Mouse (Mus musculus): ENCODE results near the gene Fam217b.

Fam217b gene

DNA sequence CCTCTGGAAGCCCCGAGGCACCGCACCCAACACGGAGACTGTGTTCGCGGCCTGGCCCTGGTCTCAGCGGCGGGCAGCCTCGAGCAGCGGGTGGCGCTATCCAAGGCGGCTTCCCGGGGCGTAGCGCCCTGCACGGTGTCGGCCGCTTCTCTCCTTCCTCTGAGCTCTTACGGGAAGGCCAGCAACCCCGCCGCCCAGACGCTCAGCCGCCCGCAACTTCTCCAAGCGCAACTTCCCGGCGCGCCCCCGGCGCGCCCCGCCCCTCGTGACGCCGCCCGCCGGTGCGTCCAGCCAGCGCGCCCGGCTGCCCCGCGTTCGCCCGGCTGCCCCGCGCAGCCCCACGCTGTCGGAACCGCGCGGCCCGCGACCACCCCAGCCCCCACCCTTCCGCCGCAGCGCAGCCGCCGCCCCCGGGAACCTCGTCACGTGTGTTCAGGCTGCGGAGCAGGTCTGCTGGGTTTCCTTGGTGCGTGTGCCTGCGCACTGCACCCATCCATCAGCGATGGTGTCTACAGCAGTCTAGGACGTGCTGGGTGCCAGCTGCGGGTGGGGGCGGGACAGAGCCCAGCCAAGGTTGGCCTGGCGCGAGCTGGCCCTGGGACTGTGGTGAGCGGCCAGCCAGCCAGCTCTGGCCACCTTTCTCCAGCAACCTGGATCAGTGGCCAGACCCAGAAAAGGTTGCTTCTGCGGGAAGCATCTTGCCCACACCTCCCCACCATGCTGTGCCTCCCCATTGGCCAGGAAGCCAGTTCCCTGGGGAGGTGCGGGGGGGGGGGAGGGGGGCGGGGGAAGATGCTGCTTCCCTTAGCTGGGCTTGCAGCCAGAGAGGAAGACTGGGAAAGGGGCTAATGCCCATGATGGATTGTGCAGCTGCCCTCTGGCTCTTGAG lies at the start of gene Fam217b, which contains the start of gene Ppp1r3d:
TSS of gene Fam217b (plus strand) at position 264 of the 889 bp plus-strand sequence.
TSS of gene Ppp1r3d (minus strand) at position 212 of the 889 bp plus-strand sequence.
- no peak for DNase-seq (ENCODE audit: low read depth, low spot score)

DNA sequence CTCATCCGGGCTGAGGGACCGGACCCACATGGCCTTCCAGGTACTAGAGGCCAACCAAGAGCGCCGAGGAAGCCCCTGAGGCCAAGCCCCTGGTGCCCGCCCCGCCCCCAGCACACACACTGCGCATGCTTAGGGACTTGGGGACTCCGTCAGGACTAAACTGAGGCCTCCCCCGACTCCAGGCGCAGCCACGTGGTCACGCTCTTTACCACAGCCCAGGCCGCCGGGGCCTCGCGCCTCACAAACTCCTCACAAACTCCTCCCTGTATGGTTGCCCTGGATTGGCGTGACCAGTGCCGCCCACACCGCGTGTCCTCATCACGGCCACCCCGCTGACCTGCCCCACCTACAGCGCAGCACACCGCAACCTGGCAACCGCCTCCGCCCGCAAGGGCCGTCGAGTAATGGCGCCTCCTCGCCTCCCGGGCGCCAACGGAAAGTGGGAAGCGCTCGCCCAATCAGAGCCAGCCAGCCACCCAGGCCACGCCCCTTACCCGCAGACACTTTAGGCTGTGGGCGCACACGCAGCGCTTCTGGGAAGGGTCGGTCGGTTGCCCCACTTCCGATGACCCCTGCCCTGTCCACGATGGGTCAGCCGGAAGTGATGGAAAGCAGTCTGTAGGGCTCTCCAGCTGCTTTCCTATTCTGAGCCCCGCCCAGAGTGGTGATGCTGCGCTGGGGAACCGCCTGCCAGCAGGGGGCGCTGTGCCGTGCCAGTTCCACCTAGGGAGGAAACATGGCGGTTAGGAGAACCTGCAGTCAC lies 7.1 kb upstream of the Fam217b start, which contains the start of gene Sycp2:
TSS of gene Sycp2 (minus strand) at position 633 of the 763 bp plus-strand sequence.
- no peak for DNase-seq (ENCODE audit: low read depth, low spot score)

DNA sequence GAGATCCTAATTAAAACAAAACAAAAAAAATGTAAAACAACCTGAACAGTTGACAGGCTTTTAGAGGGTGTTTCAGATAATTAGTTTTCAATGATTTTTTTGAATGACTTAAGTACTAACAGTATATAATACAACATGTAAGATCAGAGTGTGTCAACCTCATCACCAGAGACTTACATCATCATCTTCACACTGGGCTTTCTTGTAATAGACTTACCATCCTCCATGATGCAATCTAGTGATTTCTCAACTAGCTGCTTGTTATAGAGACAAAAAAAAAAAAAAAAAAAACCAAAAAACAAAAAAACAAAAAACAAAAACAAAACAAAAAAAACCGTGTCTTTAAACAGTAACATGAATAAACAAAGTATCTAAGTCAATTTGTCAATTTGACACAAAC lies 5.3 kb upstream of the Fam217b start:
- no peak for DNase-seq (ENCODE audit: low read depth, low spot score)

DNA sequence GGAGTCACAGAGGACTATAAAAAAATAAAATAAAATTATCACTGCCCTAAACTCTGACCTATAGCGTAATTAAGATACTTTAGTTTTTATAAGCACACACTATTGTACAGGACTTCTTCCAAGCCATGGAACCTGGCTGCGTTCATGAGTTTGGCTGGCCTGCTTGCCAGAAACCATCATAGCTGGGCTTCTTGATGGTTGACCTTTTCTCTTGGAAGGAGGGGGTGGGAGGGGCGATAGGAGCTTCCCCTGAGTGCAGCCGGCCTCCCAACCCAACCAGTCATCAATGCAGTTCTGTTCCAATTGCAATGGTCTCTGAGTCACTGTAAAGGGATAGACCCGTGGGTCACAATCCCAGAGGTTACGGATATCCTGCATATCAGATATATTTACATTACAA lies 4.0 kb upstream of the Fam217b start:
- DNase-seq (ENCODE audit: low read depth, low spot score) = no peak

DNA sequence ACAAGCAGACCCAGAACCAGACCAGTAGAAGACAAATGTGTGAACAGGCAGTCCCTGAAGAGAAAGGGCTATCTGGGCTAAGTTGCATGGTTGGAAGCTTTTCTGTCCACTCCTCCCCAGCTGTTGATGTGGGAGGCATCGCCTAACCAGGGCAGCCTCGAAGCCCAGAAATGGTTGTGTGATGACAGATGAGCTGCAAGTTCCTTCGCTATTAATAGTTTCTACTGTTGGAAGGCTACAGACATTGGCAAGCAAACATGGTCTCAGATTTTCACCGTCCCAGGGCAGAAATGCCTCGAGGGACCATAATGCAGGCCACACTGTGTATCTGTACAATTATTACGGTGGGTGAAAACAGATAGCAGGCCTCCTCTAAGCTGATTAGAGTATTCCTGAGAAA lies 1.7 kb upstream of the Fam217b start:
- DNase-seq (ENCODE audit: low read depth, low spot score) = no peak

DNA sequence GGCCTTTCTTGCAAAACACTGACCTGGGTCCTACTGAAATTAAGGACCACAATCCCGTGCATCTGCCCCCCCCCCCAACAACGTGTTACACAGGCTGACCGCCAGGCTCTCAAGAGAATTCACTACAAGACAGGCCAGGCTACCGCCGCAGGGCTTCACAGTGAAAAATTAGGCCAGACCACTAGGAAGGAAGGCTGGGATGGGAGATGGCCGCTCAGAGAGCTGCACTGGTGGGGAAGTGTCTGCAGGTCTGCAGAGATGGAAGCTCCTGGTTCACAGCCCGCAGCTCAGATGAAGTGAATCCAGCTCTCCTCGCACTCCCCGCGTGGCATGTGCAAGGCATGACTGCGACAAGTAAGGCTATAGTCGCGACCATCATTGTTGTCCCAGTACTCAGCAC lies 1.2 kb upstream of the Fam217b start:
- no peak for DNase-seq (ENCODE audit: low read depth, low spot score)

DNA sequence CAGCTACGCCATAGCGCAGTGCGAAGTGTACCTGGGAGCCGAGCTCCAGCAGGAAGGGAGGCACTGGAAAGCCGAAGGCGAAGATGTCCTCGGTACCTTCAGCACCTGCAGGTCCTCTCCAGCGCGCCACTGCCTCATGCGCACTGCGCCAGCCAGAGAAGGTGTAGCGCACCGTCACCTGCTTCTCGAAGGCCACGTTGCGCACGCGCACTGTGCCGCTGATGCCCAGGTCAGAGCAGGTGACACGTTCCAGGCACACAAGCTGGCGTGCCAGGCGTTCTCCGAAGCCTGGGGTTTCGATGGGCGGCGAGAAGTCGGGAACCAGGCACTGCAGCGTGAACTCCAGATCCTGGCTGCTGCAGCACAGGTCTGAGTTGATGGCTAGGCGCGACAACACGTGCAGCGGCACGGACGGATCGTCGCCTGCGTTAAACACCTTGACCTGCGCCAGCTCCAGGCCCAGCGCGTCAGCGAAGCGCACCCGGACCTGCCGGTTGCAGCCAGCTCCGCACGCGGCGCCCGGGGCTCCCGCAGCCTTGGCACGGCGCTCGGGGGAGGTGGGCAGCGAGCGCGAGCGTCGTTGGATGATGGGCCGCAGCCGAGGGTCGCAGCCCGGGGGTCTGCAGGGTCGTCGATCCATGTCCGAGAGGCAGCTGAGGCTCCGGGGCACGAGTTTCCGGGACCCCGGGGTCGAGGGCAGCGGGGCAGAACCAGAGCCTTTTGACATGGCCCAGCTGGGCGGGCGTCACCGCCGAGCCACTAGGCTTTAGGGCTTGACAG lies 653 bp upstream of the Fam217b start:
- DNase-seq (ENCODE audit: low read depth, low spot score) = no peak

DNA sequence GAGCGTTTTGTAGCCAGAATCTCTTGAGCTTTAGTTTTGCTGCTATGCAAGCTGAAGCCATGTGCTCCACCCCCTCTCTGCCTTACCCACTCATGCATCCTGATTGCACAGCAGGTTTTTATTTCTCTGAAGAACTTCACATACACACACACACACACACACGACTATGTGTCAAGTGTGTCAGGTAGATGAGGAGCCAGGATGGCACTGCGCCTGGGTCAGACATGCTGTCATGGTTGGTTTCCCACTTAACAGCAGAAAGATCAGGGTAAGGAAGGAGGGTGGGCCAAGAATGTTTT lies 775 bp downstream of the Fam217b start:
- DNase-seq (ENCODE audit: low read depth, low spot score) = no peak

DNA sequence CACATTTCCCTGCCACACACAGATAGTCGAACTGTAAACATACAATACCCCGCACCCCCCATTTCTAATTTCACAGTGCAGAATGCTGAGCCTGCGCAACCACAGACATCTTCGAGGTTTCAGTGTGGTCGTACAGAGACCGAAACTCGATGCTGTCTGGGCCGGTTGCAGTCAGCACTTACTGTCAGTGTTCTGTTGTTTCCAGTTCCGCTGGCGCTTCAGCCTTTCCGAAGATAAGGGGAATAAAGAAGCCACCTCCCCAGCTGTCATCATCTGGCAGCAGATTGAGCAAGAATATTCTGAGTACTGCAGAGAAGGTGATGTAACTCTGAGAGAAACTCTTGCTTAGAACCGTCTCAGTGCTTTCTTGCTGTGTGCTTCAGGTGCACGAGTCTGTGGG lies 2.1 kb downstream of the Fam217b start:
- no peak for DNase-seq (ENCODE audit: low read depth, low spot score)

DNA sequence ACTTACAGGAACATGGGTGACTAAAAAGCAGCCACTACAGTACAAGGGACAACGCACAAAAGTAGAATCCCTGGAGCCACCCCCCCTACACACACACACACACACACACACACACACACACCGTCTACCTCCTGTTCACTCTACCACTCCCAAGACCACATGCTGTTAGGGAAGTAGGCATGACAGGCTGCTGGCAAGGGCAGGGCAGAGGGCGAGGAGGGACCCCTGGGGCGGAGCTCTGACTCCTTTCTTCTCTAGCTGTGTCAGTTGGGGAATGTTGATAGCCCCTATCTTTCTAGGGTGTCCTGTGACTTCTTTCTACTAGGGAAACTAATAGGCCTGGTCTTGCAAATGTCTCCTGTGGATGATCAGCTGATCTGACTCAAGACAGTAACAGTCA lies 2.6 kb downstream of the Fam217b start:
- DNase-seq (ENCODE audit: low read depth, low spot score) = no peak

DNA sequence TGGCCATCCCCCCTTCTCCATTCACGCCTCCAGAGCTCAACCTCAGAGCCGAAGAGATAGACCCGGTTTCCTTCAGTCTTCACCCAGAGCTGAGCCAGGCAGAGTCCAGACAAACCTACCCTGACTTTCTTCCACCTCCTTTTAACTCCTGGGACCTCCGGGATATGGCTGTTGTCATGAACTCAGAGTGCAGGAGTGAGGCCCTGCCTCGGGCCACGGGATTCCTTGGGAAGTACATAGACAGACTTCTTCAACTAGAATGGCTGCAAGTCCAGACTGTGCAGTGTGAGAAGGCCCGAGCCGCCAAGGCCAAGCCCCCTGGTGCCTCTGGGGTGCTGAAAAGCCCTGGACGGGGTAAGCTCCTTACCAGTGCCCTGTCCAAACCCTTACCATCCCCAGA lies 6.3 kb downstream of the Fam217b start:
- DNase-seq (ENCODE audit: low read depth, low spot score) = no peak

DNA sequence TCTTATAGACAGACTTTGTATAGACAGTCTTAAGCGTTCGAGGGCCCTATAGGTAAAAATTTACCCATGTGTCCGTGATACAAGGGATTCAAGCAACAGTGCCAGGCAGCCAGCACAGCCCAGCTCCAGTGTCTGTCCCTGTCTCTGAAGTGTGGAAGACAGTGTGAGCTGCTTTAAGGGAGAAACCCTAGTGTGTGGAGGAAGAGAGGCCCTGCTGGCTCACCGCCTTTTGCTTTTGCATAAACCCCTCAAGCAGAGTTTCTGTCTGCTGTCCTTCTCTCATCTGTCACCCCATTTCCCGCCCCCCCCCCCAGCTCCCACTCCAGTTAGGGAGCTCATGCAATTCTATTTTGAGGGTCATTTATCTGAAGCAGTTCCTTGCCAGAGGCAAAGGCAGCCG lies 7.3 kb downstream of the Fam217b start:
- DNase-seq (ENCODE audit: low read depth, low spot score) = no peak

DNA sequence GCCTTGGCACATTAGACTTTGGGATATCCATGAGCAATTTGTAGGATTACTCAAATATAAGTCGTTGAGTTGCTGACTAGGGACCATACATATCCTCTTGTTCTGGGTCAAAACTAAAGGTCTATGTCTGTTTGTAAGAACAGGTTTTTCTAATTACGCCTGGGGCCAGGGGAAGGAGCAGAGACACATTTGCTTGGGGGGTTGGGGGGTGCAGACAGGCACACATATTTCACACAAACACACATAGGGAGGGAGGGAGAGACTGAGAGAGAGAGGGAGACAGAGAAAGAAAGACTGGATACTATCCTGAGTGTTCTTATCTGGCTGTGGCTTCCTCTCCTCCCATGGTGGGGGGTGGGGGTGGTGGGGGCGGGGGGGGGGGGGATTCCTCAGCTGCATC lies 7.9 kb downstream of the Fam217b start:
- no peak for DNase-seq (ENCODE audit: low read depth, low spot score)

DNA sequence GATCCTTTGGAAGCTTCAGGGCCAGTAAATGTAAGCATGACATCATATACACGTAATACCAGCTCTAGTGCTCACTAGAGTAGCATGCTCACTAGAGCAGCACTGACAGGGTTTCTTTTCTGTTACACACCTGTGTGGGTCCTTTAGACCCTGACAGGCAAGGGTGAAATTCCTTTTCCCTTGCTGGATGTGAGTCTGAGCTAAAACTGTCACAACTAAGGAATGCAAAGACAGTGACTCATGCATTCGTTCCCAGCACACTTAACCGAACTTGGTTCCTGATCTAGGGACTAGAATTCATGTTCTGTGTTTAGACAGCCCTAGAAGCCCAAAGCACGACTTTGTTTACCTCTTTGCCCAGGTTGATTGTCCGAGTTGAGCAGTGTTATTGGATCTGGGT lies 8.9 kb downstream of the Fam217b start:
- DNase-seq (ENCODE audit: low read depth, low spot score) = no peak

DNA sequence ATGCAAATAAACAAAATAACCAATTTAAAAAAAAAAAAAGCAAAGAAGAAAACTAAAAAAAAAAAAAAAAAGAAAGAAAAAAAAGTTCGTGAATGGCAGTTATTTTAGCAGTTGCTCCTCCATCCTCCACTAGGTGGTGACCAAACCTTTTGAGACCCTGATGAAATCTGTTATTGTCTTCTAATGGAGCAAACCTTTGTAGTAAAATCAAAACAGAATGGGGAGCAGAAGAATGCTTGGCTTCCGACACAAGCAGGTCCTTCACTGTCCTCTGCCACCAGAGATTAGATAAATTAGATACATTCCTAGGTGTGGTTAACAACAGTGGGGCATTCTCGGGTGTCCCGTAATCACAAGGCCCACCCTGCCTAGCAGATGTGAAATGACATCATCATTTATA lies 11.9 kb downstream of the Fam217b start:
- no peak for DNase-seq (ENCODE audit: low read depth, low spot score)

DNA sequence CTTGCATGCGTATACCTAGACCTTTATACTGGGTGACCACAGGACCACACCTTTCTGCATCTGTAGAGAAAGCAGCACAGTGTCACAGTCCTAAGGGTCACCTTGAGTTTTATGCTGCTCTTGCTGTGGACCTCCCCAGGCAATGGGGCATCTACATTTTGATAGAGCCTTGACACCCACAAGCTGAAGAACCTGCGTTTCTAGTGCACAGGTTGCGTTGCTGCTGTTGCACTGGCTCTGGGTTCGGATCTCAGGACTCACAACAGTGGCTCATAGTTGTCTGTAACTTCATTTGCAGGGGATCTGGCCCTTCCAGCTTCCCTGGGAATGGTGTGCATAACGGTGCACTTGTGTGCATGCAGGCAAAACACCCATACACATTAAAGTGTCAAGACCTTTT lies 12.9 kb downstream of the Fam217b start:
- DNase-seq (ENCODE audit: low read depth, low spot score) = no peak

DNA sequence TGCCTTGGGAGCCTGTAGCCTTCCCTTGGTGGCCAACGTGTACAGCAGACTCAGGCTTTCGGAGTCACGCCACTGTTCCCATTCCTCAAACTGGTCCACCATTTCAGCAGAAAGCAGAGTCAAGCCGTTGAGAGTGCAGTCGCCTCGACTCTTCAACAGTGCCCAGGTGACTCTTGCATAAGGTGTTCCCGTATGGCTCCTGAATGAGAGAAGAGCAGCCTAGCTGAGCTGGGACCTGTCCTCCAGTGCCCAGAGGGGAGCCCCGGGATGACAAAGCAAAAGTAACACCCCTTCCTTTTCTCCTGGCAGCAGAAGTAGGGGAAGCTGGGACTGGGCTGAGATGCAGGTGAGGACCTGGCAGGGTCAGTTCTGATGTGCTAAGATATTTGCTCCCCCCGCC lies 13.9 kb downstream of the Fam217b start:
- no peak for DNase-seq (ENCODE audit: low read depth, low spot score)

DNA sequence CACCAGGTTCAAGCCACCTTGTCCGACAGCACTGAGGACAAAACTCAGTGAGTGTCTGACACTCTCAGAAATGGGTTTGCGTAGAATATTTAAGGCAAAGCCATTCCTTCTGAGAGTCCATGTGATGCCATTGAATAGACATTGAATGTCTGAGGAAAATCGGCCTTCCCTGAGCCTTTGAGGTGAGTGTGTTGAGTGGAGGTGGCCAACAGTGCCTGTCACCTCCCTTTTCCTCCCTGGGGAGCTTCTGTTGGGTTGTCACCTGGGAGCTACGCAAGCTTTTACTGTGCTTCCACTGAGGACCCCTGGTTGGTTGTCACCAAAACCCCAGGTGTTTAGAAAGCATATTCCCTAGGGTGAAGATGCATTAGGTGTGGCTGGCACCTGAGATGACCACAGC lies 14.4 kb downstream of the Fam217b start:
- DNase-seq (ENCODE audit: low read depth, low spot score) = no peak

DNA sequence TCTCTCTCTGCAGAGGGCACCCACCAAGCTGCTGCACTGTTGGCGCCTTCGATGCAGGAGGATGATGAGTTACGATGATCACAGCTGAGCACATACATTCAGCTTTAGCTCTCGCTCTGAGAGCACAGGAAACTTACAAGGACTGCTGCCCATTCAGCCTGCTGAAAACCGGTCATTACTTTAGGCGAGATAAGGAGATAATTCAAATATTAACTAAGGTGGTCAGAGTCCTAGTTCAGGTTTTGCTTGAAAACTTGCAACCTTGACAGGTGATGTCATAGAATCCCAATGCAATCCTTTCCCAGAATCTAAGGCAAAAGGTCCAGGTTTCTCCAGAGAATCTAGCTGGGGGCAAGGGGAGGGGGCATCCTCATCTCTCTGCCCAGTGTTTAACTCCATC lies 15.1 kb downstream of the Fam217b start:
- DNase-seq (ENCODE audit: low read depth, low spot score) = no peak

DNA sequence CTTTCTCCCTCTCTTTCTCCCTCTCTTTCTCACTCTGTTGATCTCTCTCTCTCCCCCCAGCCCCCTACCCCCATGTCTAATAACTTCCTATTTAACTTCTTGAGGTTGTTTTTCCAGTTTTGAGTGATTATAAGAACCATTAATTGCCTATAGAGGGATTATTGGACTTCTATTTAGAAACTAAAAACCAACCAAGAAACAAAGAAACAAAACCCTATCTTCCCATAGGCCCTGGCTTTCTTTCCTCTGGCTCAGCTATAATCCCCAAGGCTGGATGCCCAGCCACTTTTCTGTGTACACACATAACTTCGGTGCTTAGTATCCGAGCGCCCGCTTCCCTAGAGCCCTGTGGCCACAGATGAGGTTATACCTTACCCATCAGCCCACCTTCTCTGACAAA lies 15.9 kb downstream of the Fam217b start, which contains the start of gene Cdh26:
TSS of gene Cdh26 (plus strand) at position 301 of the 400 bp plus-strand sequence.
- DNase-seq (ENCODE audit: low read depth, low spot score) = no peak

DNA sequence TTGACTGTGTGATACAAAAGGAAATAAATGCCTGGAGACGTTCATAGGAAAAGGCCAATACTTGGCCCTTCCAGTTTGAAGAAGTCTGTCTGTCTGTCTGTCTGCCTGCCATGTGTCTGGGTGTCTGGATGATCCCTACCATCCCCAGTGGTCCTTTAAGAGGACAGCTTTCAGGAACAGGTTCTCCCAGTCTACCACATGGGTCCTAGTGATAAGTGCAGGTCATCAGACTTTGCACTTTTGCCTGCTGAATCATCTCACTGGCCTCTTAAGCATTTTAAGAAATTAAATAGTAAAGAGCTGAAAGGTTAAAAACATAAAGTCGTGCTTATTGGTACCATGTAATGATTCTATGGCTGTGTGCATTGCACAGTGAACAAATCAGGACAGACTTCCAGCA lies 19.2 kb downstream of the Fam217b start:
- no peak for DNase-seq (ENCODE audit: low read depth, low spot score)

DNA sequence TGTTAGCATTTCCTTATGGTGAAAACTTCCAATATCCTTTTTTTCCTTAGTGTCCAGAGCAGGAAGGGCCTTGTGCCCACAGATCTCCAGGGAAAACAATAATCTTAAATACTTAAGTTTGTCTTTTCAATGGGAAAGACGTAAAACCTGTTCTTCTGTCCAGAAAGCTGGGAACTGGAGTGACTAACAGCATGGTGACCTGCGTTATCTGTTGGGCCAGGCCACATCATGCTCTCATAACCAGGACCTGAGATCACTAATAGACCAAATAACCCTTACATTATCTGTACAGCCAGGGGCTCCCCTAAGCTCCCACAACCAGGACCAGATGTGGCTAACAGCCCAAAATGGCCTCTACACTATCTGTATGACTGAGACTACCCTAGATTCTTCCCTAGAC lies 19.6 kb downstream of the Fam217b start:
- no peak for DNase-seq (ENCODE audit: low read depth, low spot score)

Measured in retina, postnatal 7 days (tissue).